Mouse (Mus musculus) thymus, postnatal 25 days (tissue): ENCODE measurements around the gene Ehmt2.

Source experiments
- DNase-seq: peaks from one replicate; pipeline ENCODE4 v3.0.0; 2022

Ehmt2 gene

GRCm38 (mm10) chr17:34898160-34898586 is at the start of gene Ehmt2, which contains the start of gene C2:
Gene Ehmt2 (plus strand): TSS chr17:34898469.
Gene C2 (minus strand): TSS chr17:34898265.
- DNase-seq: peak; percentile 85

GRCm38 (mm10) chr17:34849722-34850516 is 48.4 kb upstream of the Ehmt2 start, which contains the start of the genes Skiv2l and Nelfe:
Gene Skiv2l (minus strand): TSS chr17:34850210.
Gene Nelfe (plus strand): TSS chr17:34850391.
- peak; percentile 99 for DNase-seq

- peak; percentile 14 for DNase-seq
Measured at GRCm38 (mm10) chr17:34850517-34851125, 47.6 kb upstream of the Ehmt2 start.

- DNase-seq: no peak
Measured at GRCm38 (mm10) chr17:34853511-34853910, 44.8 kb upstream of the Ehmt2 start.

GRCm38 (mm10) chr17:34854761-34855160 is 43.5 kb upstream of the Ehmt2 start:
- DNase-seq: no peak

- peak; percentile 44 for DNase-seq
Measured at GRCm38 (mm10) chr17:34855825-34856224, 42.4 kb upstream of the Ehmt2 start.

GRCm38 (mm10) chr17:34858670-34859069 is 39.6 kb upstream of the Ehmt2 start:
- DNase-seq: no peak

- DNase-seq: no peak
Measured at GRCm38 (mm10) chr17:34860514-34860913, 37.8 kb upstream of the Ehmt2 start.

GRCm38 (mm10) chr17:34861704-34862415 is 36.4 kb upstream of the Ehmt2 start:
- no peak for DNase-seq

- DNase-seq: no peak
Measured at GRCm38 (mm10) chr17:34862416-34863081, 35.7 kb upstream of the Ehmt2 start, which contains the start of gene Cfb. Gene Cfb (minus strand): TSS chr17:34862518.

GRCm38 (mm10) chr17:34865981-34866380 is 32.3 kb upstream of the Ehmt2 start:
- DNase-seq: no peak

- no peak for DNase-seq
Measured at GRCm38 (mm10) chr17:34874321-34874720, 23.9 kb upstream of the Ehmt2 start.

- DNase-seq: no peak
Measured at GRCm38 (mm10) chr17:34879336-34879879, 18.9 kb upstream of the Ehmt2 start, which contains the start of gene Zbtb12. Gene Zbtb12 (plus strand): TSS chr17:34879483.

- DNase-seq: no peak
Measured at GRCm38 (mm10) chr17:34881166-34881565, 17.1 kb upstream of the Ehmt2 start.

GRCm38 (mm10) chr17:34881683-34882310 is 16.5 kb upstream of the Ehmt2 start, which contains the start of gene Gm20547:
Gene Gm20547 (minus strand): TSS chr17:34882042.
- DNase-seq: no peak

GRCm38 (mm10) chr17:34883332-34883731 is 14.9 kb upstream of the Ehmt2 start:
- DNase-seq: no peak

- no peak for DNase-seq
Measured at GRCm38 (mm10) chr17:34884704-34885103, 13.6 kb upstream of the Ehmt2 start.

- DNase-seq: no peak
Measured at GRCm38 (mm10) chr17:34885615-34886014, 12.7 kb upstream of the Ehmt2 start.

GRCm38 (mm10) chr17:34887942-34888341 is 10.3 kb upstream of the Ehmt2 start:
- no peak for DNase-seq

- DNase-seq: no peak
Measured at GRCm38 (mm10) chr17:34890074-34890743, 8.1 kb upstream of the Ehmt2 start.

GRCm38 (mm10) chr17:34891377-34891776 is 6.9 kb upstream of the Ehmt2 start:
- DNase-seq: no peak
